Mouse (Mus musculus) C2C12 (cell line): ENCODE measurements around the gene Alox12b. TPM values are rescaled to one million over a fixed set of nuclear protein-coding genes. Genes with fewer than 3 reads are reported as not detected.

Experiments used
- H3K27me3 ChIP-seq: one replicate; pipeline ENCODE4 v1.6.1; 2011; ENCODE audit not compliant: control insufficient read depth, insufficient read depth, insufficient read length
- H3K36me3 ChIP-seq: one replicate; pipeline ENCODE4 v1.6.1; 2011; ENCODE audit not compliant: control insufficient read depth, insufficient read depth
- H3K4me3 ChIP-seq: one replicate; pipeline ENCODE4 v1.5.1; 2011; ENCODE audit warnings: mild to moderate bottlenecking, control low read depth; ENCODE audit not compliant: poor library complexity, insufficient read depth, severe bottlenecking
- H3K79me2 ChIP-seq: one replicate; pipeline ENCODE4 v1.6.1; 2011; ENCODE audit not compliant: control insufficient read depth, insufficient read depth
- H3K79me3 ChIP-seq: one replicate; pipeline ENCODE4 v1.6.1; 2011; ENCODE audit warnings: low read depth, control low read depth
- H3ac ChIP-seq: one replicate; pipeline ENCODE3; 2011; ENCODE audit warnings: low read depth; ENCODE audit not compliant: control insufficient read depth, insufficient read length
- CEBPB ChIP-seq: IDR thresholded peaks from one replicate; pipeline ENCODE4 v1.6.1; 2011; ENCODE audit warnings: low read depth, mild to moderate bottlenecking, control low read depth, moderate library complexity
- CTCF ChIP-seq: IDR thresholded peaks from one replicate; pipeline ENCODE4 v1.5.1; 2011; ENCODE audit not compliant: control insufficient read depth, insufficient read depth, insufficient read length
- FOSL1 ChIP-seq: IDR thresholded peaks from one replicate; pipeline ENCODE4 v1.8.0; 2011; ENCODE audit warnings: mild to moderate bottlenecking, low read length; ENCODE audit not compliant: poor library complexity, insufficient read depth, severe bottlenecking
- MAX ChIP-seq: IDR thresholded peaks from one replicate; pipeline ENCODE4 v1.6.1; 2011; ENCODE audit warnings: mild to moderate bottlenecking, control low read depth
- MYOD1 ChIP-seq: IDR thresholded peaks from one replicate; pipeline ENCODE4 v1.6.1; 2011; ENCODE audit warnings: low read depth; ENCODE audit not compliant: control insufficient read depth, insufficient read length
- MYOG ChIP-seq: IDR thresholded peaks from one replicate; pipeline ENCODE4 v1.6.1; 2011; ENCODE audit not compliant: control insufficient read depth, insufficient read length; ENCODE audit errors: extremely low read depth
- USF1 ChIP-seq: IDR thresholded peaks from one replicate; pipeline ENCODE4 v1.6.1; 2011; ENCODE audit warnings: low read depth, mild to moderate bottlenecking, control low read depth, moderate library complexity
- polyA plus RNA-seq: library from polyadenylated mRNA; unstranded; fragments of >200 nt; fragmentation: generic; extraction: Trizol; gene quantifications from one replicate; pipeline ENCODE4 v1.2.1, GENCODE M21; 2012; ENCODE audit warnings: missing spikeins

The Alox12b gene
- polyA plus RNA-seq, 1 experiment, result not detected

- Histone ChIP-seq H3K36me3 (no peaks in the 10 kb centered on the region), H3K79me2 (no peaks in the 10 kb centered on the region), H3K79me3 (no peaks in the 10 kb centered on the region), H3K27me3 (peaks cover 6% of the 10 kb centered on the region), H3ac (no peak overlapping the region), H3K4me3 (no peak overlapping the region)
- TF ChIP-seq MYOD1, result no peak
- no peak for TF ChIP-seq FOSL1
- no peak for TF ChIP-seq CEBPB
- TF ChIP-seq CTCF, result no peak
- no peak for TF ChIP-seq USF1
- no peak for TF ChIP-seq MYOG
- TF ChIP-seq MAX, result no peak
Observed at GRCm38 (mm10) chr11:69134622-69134968, 22.2 kb upstream of the Alox12b start.

- no peak for TF ChIP-seq CEBPB
- TF ChIP-seq CTCF, result no peak
- TF ChIP-seq USF1, result no peak
- no peak for TF ChIP-seq MYOD1
- TF ChIP-seq MYOG, result no peak
- TF ChIP-seq FOSL1, result no peak
- no peak for TF ChIP-seq MAX
- Histone ChIP-seq H3K4me3 (no peak overlapping the region), H3K79me2 (no peaks in the 10 kb centered on the region), H3K79me3 (no peaks in the 10 kb centered on the region), H3K27me3 (peaks cover 10% of the 10 kb centered on the region), H3ac (no peak overlapping the region), H3K36me3 (no peaks in the 10 kb centered on the region)
Observed at GRCm38 (mm10) chr11:69135361-69135760, 21.4 kb upstream of the Alox12b start.

GRCm38 (mm10) chr11:69147546-69147945 is 9.2 kb upstream of the Alox12b start:
- H3K4me3 ChIP-seq, result no peak overlapping the region
- H3K36me3 ChIP-seq, result no peaks in the 10 kb centered on the region
- peaks cover 28% of the 10 kb centered on the region for H3K27me3 ChIP-seq
- no peaks in the 10 kb centered on the region for H3K79me3 ChIP-seq
- no peak for TF ChIP-seq MYOD1
- TF ChIP-seq MAX, result no peak
- TF ChIP-seq FOSL1, result no peak
- no peak for TF ChIP-seq USF1
- TF ChIP-seq MYOG, result no peak
- TF ChIP-seq CTCF, result no peak
- no peak overlapping the region for H3ac ChIP-seq
- H3K79me2 ChIP-seq, result no peaks in the 10 kb centered on the region

- H3K36me3 ChIP-seq, result no peaks in the 10 kb centered on the region
- no peak overlapping the region for H3ac ChIP-seq
- TF ChIP-seq MYOD1 (no peak), MAX (no peak)
- no peaks in the 10 kb centered on the region for H3K79me3 ChIP-seq
- no peak overlapping the region for H3K4me3 ChIP-seq
- peaks cover 25% of the 10 kb centered on the region for H3K27me3 ChIP-seq
- no peaks in the 10 kb centered on the region for H3K79me2 ChIP-seq
Observed at GRCm38 (mm10) chr11:69148451-69148960, 8.3 kb upstream of the Alox12b start.

- Histone ChIP-seq H3ac (no peak overlapping the region), H3K4me3 (no peak overlapping the region), H3K36me3 (no peaks in the 10 kb centered on the region), H3K27me3 (peaks cover 28% of the 10 kb centered on the region), H3K79me3 (no peaks in the 10 kb centered on the region), H3K79me2 (no peaks in the 10 kb centered on the region)
- no peak for TF ChIP-seq USF1
- no peak for TF ChIP-seq MYOD1
- no peak for TF ChIP-seq CTCF
- no peak for TF ChIP-seq MAX
- TF ChIP-seq CEBPB, result no peak
- no peak for TF ChIP-seq FOSL1
Observed at GRCm38 (mm10) chr11:69149728-69150127, 7.1 kb upstream of the Alox12b start.

GRCm38 (mm10) chr11:69150444-69150843 is 6.3 kb upstream of the Alox12b start:
- no peak for TF ChIP-seq MYOG
- TF ChIP-seq FOSL1, result no peak
- TF ChIP-seq MAX, result no peak
- TF ChIP-seq MYOD1, result no peak
- no peak for TF ChIP-seq CEBPB
- no peak for TF ChIP-seq USF1
- no peak for TF ChIP-seq CTCF
- Histone ChIP-seq H3K79me3 (no peaks in the 10 kb centered on the region), H3K79me2 (no peaks in the 10 kb centered on the region), H3ac (no peak overlapping the region), H3K36me3 (no peaks in the 10 kb centered on the region), H3K27me3 (peaks cover 28% of the 10 kb centered on the region), H3K4me3 (no peak overlapping the region)
